Mouse (Mus musculus) heart, embryonic 10.5 days (tissue): Measurements from ENCODE around the gene Cacna1a. TPM values are rescaled to one million over a fixed set of nuclear protein-coding genes. Genes with fewer than 3 reads are reported as not detected.

ENCODE experiments used
- DNase-seq: peaks from one replicate; pipeline ENCODE4 v3.0.0-alpha.2; 2017; ENCODE audit warnings: low spot score
- H3K27ac ChIP-seq: fragments of 300-500 bp; sonication (generic); 2 replicates; pipeline ENCODE4 v1.5.1; 2016; ENCODE audit warnings: mild to moderate bottlenecking
- H3K27me3 ChIP-seq: fragments of 300-500 bp; sonication (generic); 2 replicates; pipeline ENCODE4 v1.6.1; 2016; ENCODE audit warnings: mild to moderate bottlenecking; ENCODE audit not compliant: poor library complexity, insufficient read depth, severe bottlenecking
- H3K36me3 ChIP-seq: fragments of 300-500 bp; sonication (generic); 2 replicates; pipeline ENCODE4 v1.6.1; 2016; ENCODE audit warnings: mild to moderate bottlenecking, moderate library complexity
- H3K4me1 ChIP-seq: fragments of 300-500 bp; sonication (generic); 2 replicates; pipeline ENCODE4 v1.6.1; 2016; ENCODE audit warnings: mild to moderate bottlenecking
- H3K4me3 ChIP-seq: fragments of 300-500 bp; sonication (generic); 2 replicates; pipeline ENCODE4 v1.5.1; 2016; ENCODE audit warnings: mild to moderate bottlenecking, moderate library complexity
- H3K9me3 ChIP-seq: fragments of 300-500 bp; sonication (generic); 2 replicates; pipeline ENCODE4 v1.6.1; 2016; ENCODE audit warnings: mild to moderate bottlenecking, moderate library complexity
- WGBS: fragments of 180-500 bp; shearing (Covaris S2); methylation state at CpG from one replicate; pipeline ENCODE4 v1.1.7; 2016; 5-methylcytosine and 5-hydroxymethylcytosine counted together
- polyA plus RNA-seq: library from polyadenylated mRNA; unstranded; fragments of >200 nt; fragmentation: Nextera tagmentation; extraction: Ambion mirVana; gene quantifications from 2 replicates; pipeline ENCODE4 v1.2.1, GENCODE M21; 2016

Gene Cacna1a
- polyA plus RNA-seq, 1 experiment from 2014 or later = 5.4 TPM

DNA sequence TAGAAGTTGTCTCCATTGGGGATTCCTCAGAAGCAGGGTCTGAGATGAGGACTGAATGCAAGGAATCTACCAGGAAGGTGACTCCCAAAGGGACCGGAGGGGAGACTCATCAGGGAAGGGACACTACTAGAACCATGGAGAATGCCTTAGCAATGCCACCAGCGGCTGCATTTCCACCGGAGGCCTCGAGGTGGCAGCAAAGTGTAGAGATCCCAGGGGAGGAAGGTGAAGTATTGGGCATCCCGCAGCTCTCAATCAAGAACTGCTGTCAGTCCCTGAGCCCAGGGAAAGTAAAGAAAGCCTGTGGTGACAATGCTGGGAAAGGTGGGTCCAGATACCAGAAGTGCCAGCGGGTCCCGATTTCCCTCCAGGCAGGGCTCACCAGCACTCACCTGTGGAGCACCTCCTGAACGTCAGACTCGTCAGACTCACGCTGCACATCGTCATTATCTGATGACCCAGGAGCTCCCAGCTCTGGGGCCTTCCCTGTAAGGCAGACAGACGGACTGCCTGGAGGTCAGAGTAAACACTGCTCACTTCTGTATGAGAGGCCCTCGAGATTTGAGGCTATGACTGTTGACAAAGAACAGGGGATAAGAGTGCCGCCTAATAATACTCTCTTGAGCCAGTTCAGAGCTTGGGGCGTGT lies 203.9 kb downstream of the Cacna1a start:
- WGBS = 10% methylated on average over 15 of the region's 15 CpGs
- DNase-seq = peak; percentile 87
- H3K4me1 ChIP-seq = peaks cover 30% of the 10 kb centered on the region
- H3K4me3 ChIP-seq = 0 out of 2 replicates have a peak overlapping the region, but pooled peaks have one; percentile 2
- peaks cover 19% of the 10 kb centered on the region for H3K27me3 ChIP-seq
- H3K27ac ChIP-seq = no peak overlapping the region
- no peaks in the 10 kb centered on the region for H3K36me3 ChIP-seq
- no peaks in the 10 kb centered on the region for H3K9me3 ChIP-seq

DNA sequence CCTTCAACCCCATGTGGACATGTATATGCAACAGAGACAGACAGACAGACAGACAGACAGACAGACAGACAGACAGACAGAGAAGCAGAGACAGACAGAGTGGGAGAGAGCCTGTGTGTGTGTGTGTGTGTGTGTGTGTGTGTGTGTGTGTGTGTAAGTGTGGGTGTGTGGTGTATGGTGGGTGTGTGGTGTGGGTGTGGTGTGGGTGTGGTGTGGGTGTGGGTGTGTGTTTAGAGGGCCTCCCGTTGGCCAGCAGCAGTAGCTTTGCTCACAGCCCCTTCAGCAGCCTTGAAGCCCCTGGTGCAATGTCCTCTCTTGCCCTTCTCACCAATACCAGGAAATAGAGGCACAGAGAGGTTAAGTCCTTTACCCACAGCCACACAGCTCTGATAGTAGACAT lies 204.9 kb downstream of the Cacna1a start:
- Histone ChIP-seq H3K9me3 (no peaks in the 10 kb centered on the region), H3K4me3 (no peak overlapping the region), H3K27ac (0 out of 2 replicates have a peak overlapping the region, but pooled peaks have one; percentile 1), H3K27me3 (peaks cover 30% of the 10 kb centered on the region), H3K36me3 (no peaks in the 10 kb centered on the region), H3K4me1 (peaks cover 30% of the 10 kb centered on the region)
- WGBS = 50% methylated on average over 1 of the region's 1 CpGs
- peak; percentile 87 for DNase-seq

DNA sequence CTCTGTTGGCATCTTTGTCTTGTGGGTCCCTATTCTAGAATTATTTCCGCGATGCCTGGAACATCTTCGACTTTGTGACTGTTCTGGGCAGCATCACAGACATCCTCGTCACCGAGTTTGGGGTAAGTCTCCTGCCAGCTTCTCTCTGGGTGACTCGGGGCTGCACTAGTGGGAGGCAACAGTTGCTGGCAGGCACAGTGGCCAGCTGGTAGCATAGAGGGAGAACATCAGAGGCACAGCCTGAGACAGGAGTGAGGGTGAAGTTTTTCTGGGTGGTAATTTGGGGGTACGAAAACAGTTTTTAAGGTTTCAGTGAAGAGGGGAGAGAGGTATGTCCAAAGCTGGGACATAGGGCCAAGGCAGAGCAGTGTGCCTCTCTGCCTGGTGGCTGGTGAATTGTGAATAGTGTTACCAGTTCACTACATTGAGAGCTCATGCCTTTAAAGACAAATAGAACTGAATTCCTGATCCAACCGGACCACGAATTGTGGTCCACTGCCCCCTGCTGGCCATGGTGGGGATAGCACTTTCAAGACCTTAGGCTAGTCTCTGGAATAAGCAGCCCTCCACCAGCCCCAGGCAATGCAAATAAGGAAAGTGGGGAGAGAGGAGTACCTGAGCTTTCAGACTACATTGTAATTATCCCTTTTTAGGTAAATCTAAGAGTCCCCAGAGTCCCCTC lies 206.0 kb downstream of the Cacna1a start:
- no peaks in the 10 kb centered on the region for H3K36me3 ChIP-seq
- WGBS = 66% methylated on average over 9 of the region's 9 CpGs
- 0 out of 2 replicates have a peak overlapping the region, but pooled peaks have one; percentile 1 for H3K27ac ChIP-seq
- H3K9me3 ChIP-seq = no peaks in the 10 kb centered on the region
- DNase-seq = no peak
- H3K4me1 ChIP-seq = peaks cover 23% of the 10 kb centered on the region
- H3K27me3 ChIP-seq = peaks cover 40% of the 10 kb centered on the region
- H3K4me3 ChIP-seq = no peak overlapping the region

DNA sequence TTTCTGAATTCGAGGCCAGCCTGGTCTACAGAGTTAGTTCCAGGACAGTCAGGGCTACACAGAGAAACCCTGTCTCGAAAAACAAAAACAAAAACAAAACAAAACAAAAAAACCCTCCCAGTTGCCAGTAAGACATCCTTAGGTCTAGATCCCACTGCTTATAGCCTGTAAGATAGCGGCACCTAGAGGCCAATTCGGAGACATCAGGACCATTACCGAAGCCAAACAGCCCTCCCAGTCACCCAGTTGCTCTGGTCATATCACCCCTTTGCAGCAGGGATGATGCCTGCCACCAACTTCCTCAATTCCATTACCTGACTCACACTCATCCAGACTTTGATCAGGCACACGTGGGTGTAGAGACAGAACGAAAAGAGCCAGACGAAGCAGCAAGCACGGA lies 207.4 kb downstream of the Cacna1a start:
- Histone ChIP-seq H3K27ac (no peak overlapping the region), H3K4me3 (no peak overlapping the region), H3K36me3 (no peaks in the 10 kb centered on the region), H3K27me3 (peaks cover 48% of the 10 kb centered on the region), H3K4me1 (peaks cover 34% of the 10 kb centered on the region), H3K9me3 (no peaks in the 10 kb centered on the region)
- no peak for DNase-seq
- WGBS = 16% methylated on average over 9 of the region's 9 CpGs

DNA sequence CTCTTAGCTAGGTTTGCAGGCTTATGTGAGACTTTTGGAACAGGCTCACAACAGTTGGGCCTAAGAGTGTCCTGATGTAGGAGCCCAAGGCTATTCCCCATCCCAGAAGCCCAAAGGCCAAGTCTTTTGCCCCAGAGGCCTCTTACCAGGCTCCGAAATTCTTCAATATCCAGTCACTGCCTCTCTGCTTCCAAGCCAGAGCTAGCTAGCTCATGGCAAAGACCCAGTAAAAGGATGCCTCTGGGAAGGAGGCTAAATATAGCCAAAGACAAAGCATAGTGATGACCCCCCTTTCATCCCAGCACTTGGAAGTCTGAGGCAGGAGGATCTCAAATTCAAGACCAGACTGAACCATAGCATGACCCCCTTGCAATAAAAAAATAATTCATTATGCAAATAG lies 211.2 kb downstream of the Cacna1a start:
- 89% methylated on average over 1 of the region's 1 CpGs for WGBS

DNA sequence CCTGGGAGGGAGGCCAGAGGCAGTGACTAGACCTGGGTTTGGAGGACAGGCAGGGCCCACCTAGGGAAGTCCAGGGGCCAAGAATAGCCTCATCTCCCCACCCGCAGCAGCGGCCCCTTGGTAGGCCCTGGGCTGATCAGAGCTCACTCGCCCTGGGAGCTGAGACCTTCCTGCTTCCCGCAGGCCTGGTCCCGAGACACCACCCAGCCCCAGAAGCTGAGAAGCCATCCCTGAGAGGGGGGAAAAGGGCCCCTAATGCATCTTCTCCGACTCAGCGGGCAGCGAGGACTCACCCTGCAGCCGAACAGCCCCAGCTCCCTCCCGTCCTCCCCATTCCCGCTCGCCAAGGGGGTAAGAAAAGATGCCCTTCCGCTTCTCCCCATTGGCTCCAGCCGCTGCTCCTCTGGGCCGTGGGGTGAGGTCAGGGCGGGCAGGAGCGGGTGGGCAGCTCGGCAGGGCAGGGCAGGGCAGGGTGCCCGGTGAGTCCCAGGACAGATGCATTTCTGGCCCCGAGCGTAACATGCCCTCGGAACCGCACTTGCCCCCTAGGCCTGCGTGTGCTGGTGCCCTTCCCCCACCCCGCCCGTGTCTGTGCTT lies 212.2 kb downstream of the Cacna1a start:
- Histone ChIP-seq H3K4me3 (peak overlapping the region; percentile 60), H3K4me1 (peaks cover 28% of the 10 kb centered on the region), H3K36me3 (0 out of 2 replicates have a peak, but pooled peaks cover 7% of the 10 kb centered on the region), H3K9me3 (no peaks in the 10 kb centered on the region), H3K27me3 (peaks cover 77% of the 10 kb centered on the region), H3K27ac (peak overlapping the region; percentile 90)
- DNase-seq = no peak
- 5% methylated on average over 26 of the region's 26 CpGs for WGBS

More for the DNA sequence above, 211.2 kb downstream of the Cacna1a start:
- Histone ChIP-seq H3K36me3 (0 out of 2 replicates have a peak, but pooled peaks cover 7% of the 10 kb centered on the region), H3K27ac (no peak overlapping the region), H3K4me1 (peaks cover 28% of the 10 kb centered on the region), H3K27me3 (peaks cover 73% of the 10 kb centered on the region), H3K9me3 (no peaks in the 10 kb centered on the region), H3K4me3 (no peak overlapping the region)
- DNase-seq = no peak

DNA sequence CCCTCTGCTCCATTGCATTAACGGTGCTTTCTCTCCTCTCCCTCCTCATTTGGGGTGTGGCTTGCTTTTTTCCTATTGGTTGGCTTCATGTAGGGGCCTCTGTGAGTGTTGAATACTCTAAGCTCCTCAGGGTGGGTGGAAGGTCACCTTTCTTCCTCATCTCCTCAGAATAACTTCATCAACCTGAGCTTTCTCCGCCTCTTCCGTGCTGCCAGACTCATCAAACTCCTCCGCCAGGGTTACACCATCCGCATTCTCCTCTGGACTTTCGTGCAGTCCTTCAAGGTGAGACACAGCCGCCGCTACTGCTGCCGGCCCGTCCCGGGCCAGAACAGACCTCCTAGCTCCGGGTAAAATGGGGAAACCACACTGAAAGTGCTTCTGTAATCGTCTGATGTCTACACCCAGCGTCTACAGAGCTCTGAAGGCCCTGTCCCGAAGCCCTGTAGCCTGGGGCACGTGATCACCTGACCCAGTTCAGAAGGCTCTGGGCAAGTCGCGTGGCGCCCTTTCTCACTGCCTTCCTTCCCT lies 213.0 kb downstream of the Cacna1a start:
- Histone ChIP-seq H3K9me3 (no peaks in the 10 kb centered on the region), H3K27ac (peak overlapping the region; percentile 90), H3K27me3 (peaks cover 77% of the 10 kb centered on the region), H3K4me3 (peak overlapping the region; percentile 60), H3K4me1 (peaks cover 28% of the 10 kb centered on the region), H3K36me3 (0 out of 2 replicates have a peak, but pooled peaks cover 7% of the 10 kb centered on the region)
- WGBS = 3% methylated on average over 19 of the region's 19 CpGs
- DNase-seq = no peak

DNA sequence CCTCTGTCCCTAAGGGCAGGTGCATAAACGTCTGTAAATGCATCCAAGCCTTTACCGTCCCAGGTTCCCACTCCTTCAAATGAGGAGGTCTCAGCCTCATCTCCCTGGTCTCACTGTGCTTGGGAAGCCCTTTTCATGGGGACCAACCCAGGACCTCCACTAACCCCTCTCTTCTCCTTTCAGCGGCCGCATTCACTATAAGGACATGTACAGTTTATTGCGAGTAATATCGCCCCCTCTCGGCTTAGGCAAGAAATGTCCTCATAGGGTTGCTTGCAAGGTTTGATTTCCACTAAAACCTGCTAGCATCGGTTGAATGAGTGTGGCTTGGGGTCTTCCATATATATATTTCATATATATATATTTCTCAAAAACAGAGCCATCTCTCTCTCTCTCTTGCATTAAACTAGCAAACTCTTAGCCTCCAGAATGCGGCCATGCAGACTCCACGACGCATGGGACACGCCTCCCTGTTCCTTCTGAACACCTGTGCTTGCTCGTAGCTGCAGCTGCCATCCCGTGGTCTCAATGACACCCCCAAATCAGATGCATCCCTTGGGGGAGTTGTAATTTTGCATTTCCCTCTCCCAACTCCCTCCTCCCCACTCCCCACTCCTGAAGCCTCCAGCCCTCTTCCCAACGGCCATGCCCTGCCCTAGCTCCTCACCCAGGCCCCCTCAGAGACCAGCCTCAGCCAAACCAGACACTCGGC lies 226.4 kb downstream of the Cacna1a start:
- peaks cover 21% of the 10 kb centered on the region for H3K4me1 ChIP-seq
- no peaks in the 10 kb centered on the region for H3K36me3 ChIP-seq
- 35% methylated on average over 16 of the region's 16 CpGs for WGBS
- peaks cover 76% of the 10 kb centered on the region for H3K27me3 ChIP-seq
- H3K4me3 ChIP-seq = no peak overlapping the region
- DNase-seq = no peak
- H3K27ac ChIP-seq = no peak overlapping the region
- no peaks in the 10 kb centered on the region for H3K9me3 ChIP-seq

DNA sequence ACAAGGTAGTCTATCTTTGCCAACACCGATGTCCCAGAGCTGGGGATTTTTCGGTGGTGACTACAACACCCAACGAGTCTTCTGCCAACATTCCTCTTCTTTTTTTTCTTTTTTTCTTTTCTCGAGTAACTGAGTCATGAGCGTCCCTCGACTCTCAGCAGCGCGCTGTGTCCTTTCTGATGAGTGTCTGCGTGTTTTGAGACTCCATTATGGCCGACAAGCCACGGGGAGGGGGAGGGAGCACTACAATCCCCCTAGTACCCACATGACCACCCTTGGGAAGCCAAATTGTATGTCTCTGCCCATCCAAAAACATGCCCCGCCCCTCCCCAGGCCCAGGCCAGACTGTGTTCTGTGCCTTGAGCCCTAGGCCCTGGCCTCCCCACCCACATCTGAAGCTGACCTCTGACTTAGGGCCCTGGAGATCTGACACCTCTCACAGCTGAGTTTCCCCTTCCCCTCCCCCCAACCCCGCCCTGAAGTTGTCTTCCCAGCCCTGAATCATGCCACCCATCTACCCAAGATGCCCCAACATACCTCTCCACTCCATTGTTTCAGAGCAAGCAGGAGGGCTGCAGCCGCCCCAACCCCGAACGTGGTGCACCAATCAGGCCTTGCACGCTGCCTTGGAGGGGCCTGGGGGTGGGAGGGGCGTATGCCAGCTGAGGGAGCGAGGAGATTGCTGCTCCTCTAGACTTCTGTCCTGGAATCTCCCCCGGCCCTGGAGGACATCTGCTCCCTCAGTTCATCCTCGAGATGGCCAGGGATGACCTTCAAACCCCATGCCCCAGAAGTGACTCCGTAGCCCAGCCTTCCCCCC lies 227.6 kb downstream of the Cacna1a start:
- no peak for DNase-seq
- H3K4me3 ChIP-seq = 0 out of 2 replicates have a peak overlapping the region, but pooled peaks have one; percentile 1

DNA sequence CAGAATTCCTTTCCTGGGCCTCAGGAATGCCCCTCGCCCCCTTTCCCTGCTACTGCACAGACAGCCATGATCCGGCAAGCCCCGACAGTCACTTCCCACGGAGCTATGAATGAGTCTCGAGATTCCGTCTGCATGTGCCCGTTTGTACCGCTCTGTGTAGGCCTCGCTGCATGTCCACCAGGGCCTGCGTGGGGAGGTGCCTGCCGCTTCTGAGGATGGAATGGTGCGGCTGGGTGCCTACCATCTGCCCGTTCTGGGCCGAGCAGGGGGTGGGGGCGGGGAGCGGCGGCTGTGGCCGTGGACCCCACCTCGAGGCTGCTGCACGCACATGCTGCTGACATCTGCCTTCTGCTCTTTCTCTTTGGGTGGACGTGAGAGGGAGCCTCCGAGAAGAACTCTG lies 228.8 kb downstream of the Cacna1a start:
- no peaks in the 10 kb centered on the region for H3K9me3 ChIP-seq
- peaks cover 77% of the 10 kb centered on the region for H3K27me3 ChIP-seq

More for the DNA sequence above, 227.6 kb downstream of the Cacna1a start:
- no peaks in the 10 kb centered on the region for H3K9me3 ChIP-seq
- no peak overlapping the region for H3K27ac ChIP-seq
- H3K36me3 ChIP-seq = no peaks in the 10 kb centered on the region
- 27% methylated on average over 22 of the region's 22 CpGs for WGBS
- peaks cover 81% of the 10 kb centered on the region for H3K27me3 ChIP-seq
- peaks cover 21% of the 10 kb centered on the region for H3K4me1 ChIP-seq

DNA sequence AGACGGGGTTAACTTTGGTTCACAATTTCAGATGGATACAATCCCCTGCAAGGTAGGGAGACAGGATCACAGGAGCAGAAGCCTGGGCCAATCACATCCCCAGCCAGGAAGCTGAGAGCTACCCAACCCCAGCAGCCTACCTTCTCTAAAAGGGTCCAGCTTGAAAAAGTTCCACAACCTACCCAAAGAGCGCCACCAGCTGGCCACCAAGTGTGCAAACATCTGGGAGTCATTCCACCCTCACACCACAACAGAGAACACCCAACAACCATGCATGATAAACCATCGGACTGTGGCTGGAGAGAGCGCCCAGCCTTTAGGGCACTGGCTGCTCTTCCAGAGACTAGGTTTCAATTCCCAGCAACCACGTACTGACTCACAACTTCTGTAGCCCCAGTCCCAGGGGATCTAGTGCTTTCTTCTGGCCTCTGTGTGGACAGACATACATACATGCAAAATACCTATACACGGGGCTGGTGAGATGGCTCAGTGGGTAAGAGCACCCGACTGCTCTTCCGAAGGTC lies 232.9 kb downstream of the Cacna1a start:
- WGBS = 63% methylated on average over 8 of the region's 8 CpGs

More for the DNA sequence above, 228.8 kb downstream of the Cacna1a start:
- Histone ChIP-seq H3K27ac (peak overlapping the region; percentile 24; the same call in 1 of the 2 replicates), H3K4me1 (peaks cover 21% of the 10 kb centered on the region), H3K36me3 (no peaks in the 10 kb centered on the region), H3K4me3 (peak overlapping the region; percentile 28)
- WGBS = 39% methylated on average over 22 of the region's 22 CpGs
- DNase-seq = no peak

More for the DNA sequence above, 232.9 kb downstream of the Cacna1a start:
- H3K36me3 ChIP-seq = no peaks in the 10 kb centered on the region
- no peak overlapping the region for H3K4me3 ChIP-seq
- peaks cover 11% of the 10 kb centered on the region for H3K4me1 ChIP-seq
- DNase-seq = no peak
- peaks cover 37% of the 10 kb centered on the region for H3K27me3 ChIP-seq
- H3K9me3 ChIP-seq = no peaks in the 10 kb centered on the region
- no peak overlapping the region for H3K27ac ChIP-seq
